Mouse (Mus musculus) urinary bladder, postnatal 14 days (tissue): ENCODE data around the gene Gm6525.
A peak's percentile ranks its signal among the peaks of the same experiment; 100 is the strongest.

Experiments used
- DNase-seq: peaks from one replicate; pipeline ENCODE4 v3.0.0; 2021; ENCODE audit warnings: low spot score

The Gm6525 gene

DNA sequence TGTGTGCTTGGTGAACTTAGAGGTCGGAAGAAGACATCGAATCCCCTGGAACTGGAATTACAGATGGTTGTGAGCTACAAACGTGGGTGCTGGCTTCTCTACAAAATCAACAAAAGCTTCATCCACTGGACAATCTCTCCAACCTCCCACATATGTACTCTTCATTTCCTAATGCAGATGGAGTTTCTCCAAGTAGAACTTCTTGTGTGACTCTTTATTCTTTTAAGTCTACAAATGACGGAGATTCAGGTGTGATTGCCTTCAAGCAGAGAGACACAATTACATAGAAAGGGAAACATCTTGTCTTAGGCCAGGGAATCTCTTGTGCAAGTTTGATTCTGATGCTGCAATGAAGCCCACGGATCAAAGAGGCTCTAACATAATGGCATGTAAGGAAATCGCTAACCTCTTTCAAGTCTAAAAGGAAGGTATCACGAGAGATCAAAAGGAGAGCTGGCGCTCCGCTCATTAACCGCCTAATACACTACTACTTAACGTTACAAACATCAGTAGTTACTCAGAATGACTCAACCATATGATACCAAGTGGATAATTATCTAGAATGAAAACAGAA is at the start of gene Gm6525:
Gene Gm6525 (plus strand): TSS at position 524 of the 574 bp plus-strand sequence.
- no peak for DNase-seq

DNA sequence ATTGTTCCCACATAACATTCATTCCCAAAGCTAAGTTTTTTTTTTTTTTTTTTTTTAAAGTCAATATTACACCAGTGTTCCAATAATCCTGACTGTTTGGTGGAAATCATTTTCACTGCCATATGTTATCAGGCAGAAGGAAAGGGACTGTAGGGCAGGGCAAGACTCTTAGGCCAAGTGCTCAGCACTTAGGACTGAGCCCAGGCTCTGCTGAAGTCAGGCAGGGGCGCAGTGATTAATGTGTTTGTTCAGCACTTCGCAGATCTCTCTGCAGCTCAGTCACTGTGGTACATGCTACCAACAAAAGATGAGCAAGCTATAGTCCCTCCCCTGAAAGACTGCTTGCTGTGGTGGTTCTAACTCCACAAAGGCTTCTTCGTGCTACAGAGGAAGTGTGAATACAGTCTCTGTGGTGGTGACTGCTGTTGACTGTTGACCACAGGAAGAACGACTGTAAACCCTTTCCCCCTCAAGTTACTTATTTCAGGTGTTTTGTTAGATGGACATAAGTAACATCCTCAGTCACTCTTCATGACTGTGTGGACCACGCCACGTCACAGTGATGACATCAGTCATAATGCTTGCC is 48.1 kb upstream of the Gm6525 start:
- DNase-seq: no peak

DNA sequence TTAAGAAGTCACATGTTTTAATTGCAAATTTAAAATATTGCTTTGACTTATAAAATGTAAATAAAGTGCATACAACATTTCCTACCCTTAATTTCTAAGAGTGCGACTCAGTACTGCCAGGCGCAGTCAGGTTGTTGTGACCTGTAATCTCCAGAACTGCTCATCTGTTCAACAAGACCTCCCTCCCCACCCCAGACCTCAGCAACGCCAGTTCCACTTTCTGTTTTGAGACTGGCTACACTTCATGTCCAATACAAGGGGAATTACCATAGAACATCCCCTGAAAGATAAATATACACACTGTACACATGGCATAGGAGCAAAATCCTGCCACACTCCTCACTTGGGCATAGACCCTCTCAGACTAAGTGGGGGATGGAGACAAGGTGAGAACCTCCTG is 47.2 kb upstream of the Gm6525 start:
- DNase-seq: no peak

DNA sequence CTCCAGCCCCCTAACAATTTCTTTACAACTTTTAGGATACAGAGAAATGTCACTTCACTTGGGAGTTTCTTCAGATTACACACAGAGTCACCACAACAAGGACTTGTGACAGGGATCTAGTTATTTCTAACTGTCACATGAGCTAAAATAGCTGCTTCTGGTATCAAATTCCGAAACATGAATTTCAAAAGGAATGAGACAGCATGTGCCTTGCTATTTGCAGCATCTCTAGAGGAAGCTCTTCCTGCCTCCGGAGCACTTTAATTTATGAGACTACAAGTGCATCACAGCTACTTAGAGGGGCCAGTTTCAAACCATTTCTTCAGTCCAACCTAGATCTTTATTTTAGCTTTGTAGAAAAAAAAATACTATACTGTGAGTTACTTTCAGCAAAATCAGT is 46.5 kb upstream of the Gm6525 start:
- DNase-seq: no peak

DNA sequence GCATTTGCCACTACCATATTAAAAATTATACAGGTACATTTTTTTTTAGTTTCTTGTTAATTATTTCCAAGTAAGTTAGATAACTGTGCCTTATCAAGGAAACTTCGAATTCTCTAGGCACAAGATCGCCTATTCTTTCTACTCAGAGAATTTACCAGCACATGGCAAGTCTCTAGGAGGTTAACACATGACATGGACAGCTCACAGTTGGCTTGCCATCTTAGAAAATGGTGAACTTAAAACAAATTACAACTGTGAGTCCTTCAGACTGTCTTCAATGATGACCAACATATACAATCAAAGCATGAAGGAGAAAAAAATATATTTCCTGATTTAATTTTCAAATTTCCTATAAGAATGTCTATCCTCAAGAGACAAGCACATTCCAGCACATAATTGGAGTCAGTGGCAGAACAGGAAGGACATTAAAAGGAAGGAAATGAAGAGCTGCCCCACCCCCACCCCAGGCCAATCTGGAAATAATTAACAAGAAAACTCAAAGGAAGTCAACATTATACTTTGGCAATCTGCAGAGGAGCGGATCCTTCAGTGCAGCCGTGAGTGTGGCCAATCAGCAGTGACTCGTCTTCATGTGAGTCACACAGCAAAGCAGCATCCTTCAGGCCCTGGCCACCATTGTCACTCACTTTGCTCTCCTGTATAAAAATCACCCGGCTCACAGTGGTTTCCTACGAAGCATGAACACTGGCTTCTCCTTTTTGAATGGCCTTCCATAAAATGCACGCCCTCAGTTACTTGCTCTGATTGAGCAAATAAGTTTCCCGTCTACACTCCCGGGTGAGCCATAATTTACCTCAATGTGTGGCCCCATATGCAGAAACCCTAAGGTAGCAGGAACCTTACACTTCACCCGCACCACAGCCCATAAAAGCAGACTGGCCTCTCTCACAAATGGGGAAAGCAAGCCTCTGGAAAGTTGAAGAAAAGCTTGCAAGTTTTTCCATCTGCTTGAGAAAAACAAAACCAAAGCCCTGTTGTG is 44.7 kb upstream of the Gm6525 start:
- no peak for DNase-seq

DNA sequence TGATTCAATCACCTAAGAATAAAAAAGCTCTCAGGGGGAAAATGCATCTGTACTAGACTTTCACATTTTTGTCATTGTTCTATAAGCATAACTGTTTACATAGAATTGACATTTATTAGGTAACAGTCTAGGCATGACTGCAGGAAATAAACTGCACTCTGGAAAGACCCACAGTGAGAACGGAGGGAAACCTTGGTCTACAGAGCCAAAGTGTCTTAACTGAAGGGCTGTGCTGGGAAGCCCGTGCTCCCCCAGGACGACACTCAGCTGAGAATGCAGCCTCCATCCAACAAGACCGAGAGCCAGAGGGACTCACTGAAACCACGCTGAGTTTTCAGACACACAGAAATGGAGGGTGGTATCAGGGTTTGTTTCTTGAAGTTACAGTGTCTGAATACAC is 43.1 kb upstream of the Gm6525 start:
- no peak for DNase-seq

DNA sequence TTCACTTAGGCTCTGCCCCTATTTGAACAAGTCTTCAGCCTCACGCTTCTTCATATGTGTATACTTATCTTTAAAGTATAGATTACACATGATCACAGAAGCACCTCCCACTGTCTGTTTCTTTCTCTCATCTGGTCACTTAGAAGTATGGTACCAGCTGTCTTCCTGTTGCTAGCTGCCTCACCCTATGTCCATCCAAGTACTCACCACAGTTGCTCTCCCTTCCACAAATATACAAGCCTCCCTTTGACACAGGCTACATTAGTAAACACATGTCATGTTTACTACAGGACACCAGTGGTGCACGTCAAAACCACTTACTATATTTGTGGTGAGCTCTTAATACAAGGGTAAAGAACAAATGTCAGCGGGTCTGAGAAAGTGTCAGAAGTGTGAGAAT is 42.5 kb upstream of the Gm6525 start:
- no peak for DNase-seq

DNA sequence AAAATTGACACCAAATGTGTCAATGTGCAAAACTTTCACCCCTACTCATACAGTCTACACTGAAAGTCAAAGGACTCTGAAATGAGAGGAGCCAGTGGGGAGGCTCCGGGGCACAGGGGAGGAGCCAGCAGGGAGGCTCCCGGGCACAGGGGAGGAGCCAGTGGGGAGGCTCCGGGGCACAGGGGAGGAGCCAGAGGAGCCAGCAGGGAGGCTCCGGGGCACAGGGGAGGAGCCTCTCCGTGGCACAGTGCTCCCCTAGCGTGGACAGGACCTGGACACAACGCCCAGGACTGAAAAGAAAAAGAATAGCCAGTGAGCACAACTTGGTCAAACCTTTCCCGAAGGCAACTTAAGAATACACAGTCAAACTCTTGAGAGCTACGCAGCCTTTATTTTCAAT is 38.5 kb upstream of the Gm6525 start:
- DNase-seq: no peak

DNA sequence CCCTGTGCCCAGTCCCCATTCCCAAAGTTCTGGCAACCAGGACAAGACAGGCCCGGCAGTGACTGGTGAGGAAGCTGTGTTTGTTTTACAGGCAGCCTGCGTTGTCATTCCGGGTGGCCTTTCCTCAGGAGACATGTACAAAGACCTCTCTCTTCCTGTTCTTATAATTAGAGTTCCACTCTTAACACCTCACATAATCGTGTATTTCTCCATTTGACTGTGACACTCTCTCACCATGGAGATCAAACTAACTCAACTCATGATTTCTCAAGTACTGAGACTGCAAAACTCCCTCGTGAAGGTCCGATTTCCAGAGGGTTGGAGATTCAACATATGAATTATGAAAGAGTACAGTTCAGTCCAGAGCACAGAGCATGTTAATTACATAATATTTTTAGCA is 38.0 kb upstream of the Gm6525 start:
- DNase-seq: no peak

DNA sequence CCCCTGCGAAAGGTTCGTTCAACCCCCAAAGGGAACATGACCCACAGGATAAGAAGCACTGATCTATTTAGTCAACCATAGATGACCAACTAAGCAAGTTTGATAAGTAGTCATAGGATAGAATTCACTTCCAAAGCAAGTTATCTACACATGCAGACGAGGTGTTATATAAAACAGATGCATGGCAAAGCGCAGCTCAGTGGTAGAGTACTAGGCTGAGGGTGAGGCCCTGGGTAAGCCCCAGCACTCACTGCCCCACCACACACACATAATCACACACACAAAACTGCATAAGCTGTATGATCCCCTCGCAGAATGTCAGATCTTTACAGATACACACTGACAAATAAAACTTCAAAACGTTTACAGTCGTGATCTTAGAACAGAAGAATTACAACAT is 37.4 kb upstream of the Gm6525 start:
- DNase-seq: no peak

DNA sequence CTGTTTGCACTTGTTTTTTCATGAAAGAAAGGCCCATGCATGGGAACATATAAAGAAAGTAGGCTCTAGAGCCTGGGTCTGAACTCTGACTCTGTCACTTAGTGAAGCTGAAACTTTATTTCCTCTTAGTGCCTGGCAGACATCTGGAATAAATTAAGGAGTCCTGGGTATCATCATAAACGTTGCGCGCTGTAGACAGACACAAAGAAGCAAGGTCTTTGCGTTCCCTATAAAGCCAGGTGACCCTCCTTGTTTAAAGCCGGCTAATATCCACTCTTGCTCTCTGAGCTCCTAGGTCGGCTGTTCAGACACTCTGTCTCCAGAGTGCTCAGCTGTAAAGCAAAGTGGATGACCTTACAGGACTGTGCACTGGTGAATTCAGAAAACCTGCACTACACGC is 33.0 kb upstream of the Gm6525 start:
- no peak for DNase-seq

DNA sequence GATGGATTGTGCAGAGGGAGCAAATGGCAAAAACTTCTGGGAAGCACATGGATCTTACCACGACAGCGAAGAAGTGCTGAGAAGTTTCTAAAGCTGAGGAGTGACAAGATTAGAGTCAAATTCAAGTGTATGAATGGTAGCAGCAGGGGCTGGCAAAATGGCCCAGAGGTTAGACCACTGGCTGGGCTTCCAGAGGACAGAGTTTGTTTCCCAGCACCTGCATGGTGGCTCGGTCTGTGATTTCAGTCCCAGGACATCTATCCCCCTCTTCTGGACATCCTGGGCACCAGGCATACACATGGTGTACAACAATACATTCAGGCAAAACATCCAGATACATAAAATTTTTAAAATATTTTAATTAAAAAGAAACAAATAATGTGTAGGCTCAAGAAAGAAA is 24.1 kb upstream of the Gm6525 start:
- DNase-seq: no peak

DNA sequence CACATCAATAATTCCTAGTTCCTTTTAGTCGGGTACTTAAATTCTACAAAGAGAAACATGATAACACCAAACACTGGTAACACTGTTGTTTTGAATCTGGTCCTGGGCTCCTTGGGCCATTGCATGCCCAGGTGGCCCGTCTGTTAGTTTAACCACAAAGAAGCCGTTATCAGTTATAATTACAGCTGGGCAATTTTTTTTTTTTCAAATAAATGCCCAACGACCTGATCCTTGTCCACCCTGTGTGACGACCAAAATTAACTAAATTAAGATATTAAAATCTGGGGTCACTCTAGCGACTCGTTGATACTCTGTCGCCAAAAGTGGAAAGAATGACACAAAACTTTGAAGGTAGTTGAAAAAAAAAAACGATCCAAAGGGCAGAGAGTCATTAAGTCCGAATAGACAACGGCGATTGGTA is 19.2 kb upstream of the Gm6525 start:
- DNase-seq: no peak

DNA sequence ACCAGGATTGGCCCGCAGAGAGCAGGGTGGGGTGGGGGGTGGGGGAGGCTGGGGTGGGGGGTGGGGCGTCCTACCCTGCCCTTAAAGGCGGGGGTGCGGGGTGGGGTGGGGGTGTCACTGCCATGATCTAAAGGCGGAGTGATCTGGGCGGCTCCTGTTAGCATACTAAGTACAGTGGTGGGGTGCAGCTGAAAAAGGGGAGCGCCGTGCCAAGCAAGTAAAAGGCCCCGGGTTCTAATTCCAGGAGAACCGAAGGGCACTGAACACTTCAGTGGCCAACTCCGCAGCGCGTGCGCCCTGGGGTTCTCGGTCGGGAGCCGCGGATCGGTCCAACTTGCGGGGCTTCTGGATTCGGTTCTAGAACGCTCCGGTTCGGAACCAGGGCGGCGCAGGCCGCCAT is 18.8 kb upstream of the Gm6525 start:
- DNase-seq: no peak

DNA sequence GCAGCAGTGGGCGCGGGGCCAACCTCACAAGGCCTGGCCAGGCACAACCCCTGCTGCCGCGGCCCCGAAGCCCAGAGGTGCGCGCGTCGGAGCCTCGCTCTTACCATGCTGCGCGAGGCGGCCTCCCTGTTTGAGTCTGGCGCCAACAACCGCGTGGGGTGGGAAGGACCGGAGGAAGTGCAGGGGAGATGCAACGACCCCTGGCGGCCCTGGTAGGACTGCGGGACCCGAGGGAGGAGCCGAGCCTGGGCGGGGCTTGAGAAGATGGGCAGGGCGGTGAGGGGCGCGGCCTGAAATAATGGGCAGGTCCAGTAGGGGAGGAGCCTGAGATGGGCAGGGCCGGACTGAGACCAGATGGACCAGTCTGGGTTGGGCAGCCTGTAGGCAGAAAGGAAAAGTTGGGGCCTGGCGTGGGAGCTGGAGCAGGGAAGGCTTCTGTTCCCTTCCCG is 18.3 kb upstream of the Gm6525 start, which contains the start of gene Mnd1:
Gene Mnd1 (minus strand): TSS at position 229 of the 449 bp plus-strand sequence.
- DNase-seq: peak; percentile 100

DNA sequence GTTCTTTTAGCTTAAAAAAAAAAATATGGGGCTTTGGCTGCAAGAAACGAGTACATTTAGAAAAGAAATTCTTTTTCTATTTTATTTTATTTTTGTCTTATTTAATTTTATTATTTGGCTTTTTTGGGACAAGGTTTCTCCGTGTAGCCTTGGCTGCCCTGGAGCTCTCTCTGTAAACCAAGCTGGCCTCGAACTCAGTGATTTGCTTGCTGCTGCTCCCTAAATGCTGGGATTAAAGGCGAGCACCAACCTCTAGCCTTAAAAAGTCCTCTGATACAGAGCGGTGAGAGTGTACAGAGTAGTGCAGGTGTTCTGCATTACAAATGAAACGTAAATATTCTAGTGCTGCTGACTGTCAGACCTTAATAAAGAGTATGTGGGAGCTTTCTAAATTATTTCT is 17.8 kb upstream of the Gm6525 start:
- no peak for DNase-seq

DNA sequence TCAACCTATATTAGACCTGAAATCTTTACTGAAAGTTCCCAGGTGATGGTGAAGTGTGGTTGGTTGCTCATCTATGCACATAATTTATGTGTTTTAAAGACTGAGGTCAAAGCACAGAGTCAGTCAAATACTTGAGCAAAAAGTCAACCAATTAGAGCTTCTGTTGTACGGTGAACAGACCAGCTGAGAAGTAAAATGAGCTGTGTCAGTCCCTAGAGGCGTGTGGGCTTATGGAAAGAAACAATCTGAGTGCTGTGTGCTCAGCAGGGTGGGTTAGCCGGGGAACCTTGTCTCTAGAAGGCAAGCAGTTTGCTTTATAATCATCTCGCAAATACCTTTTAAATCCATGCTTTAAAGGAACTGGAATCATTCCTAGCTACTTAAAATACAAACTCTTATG is 16.9 kb upstream of the Gm6525 start:
- no peak for DNase-seq

DNA sequence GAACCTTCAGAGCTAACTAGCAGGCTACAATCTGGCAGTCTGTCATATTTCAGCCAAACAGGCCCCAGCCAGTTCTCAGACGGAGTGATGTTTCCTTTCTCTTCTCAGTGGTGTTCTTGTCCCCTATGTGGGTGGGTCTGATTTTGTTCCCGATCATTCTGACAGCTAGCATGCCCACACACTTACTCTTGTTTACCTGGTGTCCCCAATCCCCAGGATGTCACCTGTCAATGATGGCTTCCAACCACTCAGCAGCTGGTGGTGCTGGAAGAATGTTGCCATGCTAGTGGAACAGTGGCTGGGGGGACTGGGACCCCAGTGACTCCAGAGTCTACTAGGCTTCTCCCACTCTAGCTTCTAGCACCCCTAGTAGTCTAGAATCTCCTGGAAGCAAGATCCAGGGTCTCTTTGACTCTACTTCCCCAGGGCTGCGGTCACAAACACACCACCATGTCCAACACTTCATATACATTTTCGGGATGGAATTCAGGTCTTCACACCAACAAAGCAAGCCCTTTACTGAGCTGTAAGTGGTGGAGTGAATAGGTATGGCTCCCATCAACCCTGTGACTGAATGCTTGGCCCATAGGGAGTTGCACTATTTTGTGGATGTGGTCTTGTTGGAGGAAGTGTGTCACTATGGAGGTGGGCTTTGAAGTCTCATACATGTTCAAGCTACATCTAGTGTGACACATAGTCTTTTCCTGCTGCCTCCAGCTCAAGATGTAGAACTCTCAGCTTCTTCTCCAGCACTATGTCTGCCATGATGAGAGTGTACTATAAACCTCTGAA is 16.1 kb upstream of the Gm6525 start:
- no peak for DNase-seq

DNA sequence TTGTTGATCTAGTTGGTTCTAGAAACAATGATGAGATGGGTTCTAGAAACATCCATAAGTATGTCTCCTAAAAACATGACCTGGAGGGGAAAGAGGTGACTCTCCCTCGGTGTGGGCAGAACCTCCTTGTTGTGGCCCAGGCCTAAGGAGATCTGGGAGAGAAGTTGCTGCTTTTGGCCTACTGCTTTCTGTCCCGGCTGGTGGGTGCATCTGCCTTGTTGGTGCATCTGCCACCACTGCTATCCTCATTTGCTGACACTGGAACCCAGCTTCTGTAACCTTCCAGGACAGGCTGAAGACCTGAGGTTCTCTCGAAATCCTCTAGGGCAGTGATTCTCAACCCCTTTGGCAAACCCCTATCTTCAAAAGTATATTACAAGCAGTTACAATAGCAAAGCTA is 8.5 kb upstream of the Gm6525 start:
- DNase-seq: no peak

DNA sequence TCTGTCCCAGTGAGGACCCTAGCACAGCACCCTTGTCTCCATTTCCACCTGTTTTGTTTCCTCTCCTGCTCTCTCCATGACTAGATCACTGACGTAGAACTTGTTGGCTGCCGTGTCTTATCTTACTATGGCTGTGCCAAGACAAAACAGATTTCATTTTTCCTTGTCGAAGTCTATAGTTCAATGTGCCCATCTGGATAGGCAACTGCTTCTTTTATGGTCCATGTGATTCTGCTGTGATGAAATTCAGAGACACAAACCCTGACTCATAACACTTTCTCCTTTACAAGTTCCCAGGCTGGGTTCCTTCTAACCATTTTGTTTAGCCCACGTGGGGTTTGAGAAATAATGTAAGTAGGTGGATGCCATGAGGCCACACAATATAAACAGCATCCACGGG is 7.8 kb upstream of the Gm6525 start:
- DNase-seq: no peak

DNA sequence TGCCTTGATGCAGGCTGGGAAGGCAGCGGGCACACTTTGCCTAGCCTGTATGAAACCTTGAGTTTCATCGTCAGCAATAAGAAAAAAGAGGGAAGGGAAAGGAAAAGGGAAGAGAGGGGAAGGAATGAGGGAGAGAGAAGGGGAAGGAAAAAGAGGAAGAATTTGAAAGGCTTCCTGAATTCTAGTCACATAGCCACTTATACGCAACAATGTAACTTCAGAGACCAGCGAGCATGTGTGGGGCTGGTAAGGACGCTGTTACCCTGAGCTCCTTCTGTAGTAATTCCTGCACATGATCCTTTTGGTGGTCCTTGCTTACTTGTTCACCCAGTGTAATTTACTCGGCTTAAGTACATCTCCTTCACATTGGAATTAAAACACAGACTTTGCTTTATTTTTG is 5.0 kb upstream of the Gm6525 start:
- DNase-seq: no peak

DNA sequence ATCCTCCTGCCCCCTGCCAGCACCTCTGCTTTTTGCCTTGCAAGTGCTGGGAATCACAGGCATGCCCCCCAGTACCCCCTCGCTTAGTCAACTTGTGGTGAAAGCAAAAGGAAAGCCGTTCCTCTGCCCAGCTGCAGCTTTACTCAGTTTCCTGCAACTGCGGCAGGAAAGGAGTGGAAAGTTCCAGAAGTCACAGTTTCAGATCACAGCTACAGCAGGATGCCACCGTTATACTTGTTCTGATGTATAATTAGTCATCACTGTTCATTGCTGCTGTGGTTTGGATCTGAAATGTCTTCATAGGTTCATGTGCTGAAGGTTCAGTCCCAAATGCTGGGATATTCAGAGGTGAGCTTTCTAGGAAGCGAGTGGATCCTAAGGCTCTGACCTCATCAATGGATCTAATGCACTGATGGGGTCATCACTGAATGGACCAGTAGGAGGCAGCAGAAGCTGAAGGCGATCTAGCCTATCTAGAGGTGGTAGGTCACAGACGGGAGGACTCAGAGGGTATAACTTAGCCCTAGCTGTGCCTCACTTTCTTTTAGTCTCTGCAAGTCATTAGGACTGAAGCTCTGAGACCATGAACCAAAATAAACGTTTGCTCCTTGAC is 4.4 kb upstream of the Gm6525 start:
- DNase-seq: no peak
